Mouse (Mus musculus) bone marrow macrophage, adult 2 months (primary cell): ENCODE results near the gene Cars.
"Not testable (repeated sequence)": the region's sequence is repeated elsewhere in the genome, so short reads cannot be mapped to it uniquely, and the experiment has no call there.

Experiments used
- CTCF ChIP-seq: IDR thresholded peaks from 2 replicates; pipeline ENCODE4 v1.5.1; 2012; ENCODE audit warnings: low read depth, mild to moderate bottlenecking, low read length, moderate library complexity
- POLR2A ChIP-seq: IDR thresholded peaks from 2 replicates; pipeline ENCODE4 v1.6.1; 2012; ENCODE audit warnings: mild to moderate bottlenecking, low read depth, low read length, borderline replicate concordance

- TF ChIP-seq POLR2A, CTCF: not testable (repeated sequence)
These were observed 44.1 kb upstream of the Cars start for GRCm38 (mm10) chr7:143643949-143644348.
